Mouse (Mus musculus): ENCODE data around the gene Lancl2. TPM values are rescaled to one million over a fixed set of nuclear protein-coding genes. Genes with fewer than 3 reads are reported as not detected.

Gene Lancl2
- total RNA-seq, 2 experiments from 2014 or later = 19.9 to 20.5 TPM

GRCm38 (mm10) chr6:57766287-57766686, 63.9 kb downstream of the Lancl2 start:
- DNase-seq = no peak
- intact Hi-C loops (cut with DNase I) = no loop called here

DNA sequence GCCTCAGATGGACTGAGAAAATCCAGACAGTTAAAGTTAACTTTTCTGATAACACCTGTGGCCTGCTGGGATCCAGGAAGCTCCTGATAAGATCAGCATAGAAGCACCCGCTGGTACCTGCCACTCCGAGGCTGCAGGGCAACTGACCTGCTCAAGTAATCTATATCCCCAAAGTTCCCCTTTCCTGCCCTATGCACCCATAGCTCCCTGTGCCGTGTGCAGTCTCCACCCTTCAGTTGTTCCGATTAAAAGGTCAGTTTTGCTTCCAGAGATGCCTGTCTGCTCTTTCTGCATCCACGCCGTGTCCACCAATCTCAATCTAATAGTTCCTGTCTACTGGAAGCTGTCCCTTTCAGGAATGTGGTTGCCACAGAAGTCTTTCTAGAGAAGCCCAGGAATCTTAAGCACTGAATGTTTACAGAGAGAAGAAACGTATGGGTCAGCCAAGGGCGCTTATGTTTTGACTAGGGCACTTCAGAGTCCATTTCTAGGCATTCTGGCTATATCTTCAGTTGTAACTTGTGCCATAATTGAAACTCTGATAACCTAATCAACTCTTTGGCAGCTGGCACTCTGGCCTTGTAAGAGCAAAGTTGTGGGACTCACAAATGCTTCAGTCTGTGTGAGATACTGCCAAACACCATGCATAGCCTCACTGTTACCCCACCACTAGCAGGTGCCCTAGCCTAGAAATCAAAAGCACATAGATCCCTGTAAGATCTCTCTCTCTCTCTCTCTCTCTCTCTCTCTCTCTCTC, 65.0 kb downstream of the Lancl2 start:
- intact Hi-C loops (cut with DNase I) = no loop called here
- DNase-seq = no peak

DNA sequence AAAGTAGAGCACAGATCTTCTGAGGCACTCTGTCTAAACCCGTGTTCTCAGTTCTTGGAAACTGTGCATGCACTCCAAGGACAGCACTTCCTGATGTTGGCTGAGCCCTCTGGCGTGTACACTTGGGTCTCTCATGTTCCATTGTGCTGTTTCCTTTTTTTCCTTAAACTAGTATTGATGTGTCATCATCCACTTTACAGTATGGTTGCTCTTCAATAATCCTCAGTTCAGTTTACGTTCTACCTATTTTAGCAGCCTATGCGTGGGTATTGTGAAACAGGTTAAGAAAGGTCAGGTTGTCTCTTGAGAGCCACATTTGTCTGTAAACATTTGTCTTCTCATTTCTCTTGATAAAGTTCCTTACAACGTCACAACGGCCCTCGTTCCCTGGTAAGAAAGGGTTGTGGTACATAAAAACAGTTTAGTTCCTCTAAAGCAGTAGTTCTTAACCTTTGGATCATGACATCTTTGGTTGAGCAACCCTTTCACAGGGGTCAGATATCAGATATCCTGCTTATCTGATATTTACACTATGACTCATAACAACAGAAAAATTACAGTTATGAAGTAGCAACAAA, 66.7 kb downstream of the Lancl2 start:
- intact Hi-C loops (cut with DNase I) = no loop called here
- no peak for DNase-seq

DNA sequence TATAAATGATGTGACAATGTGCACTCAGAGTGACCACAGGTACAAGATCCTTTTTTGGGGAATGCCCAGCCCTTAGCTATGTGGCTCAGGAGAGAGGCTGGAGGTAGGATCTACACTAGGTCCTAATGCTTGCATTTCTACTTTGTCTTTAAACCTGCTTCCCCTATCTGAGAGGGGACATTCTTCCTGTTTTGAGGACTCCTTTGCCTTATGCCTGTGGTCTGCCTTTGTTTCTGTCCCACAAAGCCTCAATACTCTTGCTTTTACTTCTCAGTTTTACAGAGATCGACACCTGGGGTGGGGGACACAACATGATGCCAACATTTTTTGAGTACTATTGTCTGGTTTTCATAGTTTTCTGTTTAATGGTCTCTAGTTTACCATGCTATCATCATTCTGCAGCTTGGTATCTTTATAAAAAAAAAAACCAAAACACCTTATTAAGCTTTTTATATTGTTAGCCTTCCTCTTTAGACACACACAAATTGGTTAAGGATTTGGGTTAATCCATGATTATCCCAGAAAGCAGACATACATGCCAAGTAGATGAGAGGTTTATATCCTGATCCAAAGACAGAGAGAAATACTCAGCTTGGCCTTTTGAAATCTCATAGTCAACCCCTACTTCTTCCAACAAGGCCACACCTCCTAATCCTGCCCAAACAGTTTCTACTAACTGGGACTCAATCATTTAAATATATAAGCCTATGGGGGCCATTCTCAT, 68.3 kb downstream of the Lancl2 start:
- no peak for DNase-seq

GRCm38 (mm10) chr6:57773792-57774191, 71.5 kb downstream of the Lancl2 start:
- no peak for DNase-seq
- intact Hi-C loops (cut with DNase I) = no loop called here

More for the DNA sequence above, 68.3 kb downstream of the Lancl2 start:
- intact Hi-C loops (cut with DNase I) = no loop called here

DNA sequence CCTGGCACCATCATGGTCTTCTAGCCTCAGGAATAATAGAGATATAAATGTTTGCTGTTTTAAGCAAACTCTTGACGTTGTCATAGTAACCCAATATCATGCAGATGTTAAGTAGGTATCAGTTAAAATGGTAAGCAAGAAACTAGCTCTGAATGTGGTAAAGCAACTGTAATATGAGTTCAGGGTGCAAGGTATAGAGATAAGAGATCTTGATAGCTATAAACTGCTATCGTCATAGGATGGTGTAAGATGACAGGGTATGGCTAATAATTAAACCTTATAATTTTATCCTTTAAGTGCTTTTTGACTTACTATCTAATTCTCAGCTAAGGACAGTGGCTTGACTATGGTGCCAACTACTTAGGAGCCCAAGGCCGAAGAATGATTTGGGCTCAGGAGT, 78.0 kb downstream of the Lancl2 start:
- no peak for DNase-seq
- intact Hi-C loops (cut with DNase I) = no loop called here

GRCm38 (mm10) chr6:57782658-57783057, 80.3 kb downstream of the Lancl2 start:
- intact Hi-C loops (cut with DNase I) = no loop called here
- no peak for DNase-seq

- intact Hi-C loops (cut with DNase I) = no loop called here
- no peak for DNase-seq
Measured at GRCm38 (mm10) chr6:57784251-57784650, 81.9 kb downstream of the Lancl2 start.

DNA sequence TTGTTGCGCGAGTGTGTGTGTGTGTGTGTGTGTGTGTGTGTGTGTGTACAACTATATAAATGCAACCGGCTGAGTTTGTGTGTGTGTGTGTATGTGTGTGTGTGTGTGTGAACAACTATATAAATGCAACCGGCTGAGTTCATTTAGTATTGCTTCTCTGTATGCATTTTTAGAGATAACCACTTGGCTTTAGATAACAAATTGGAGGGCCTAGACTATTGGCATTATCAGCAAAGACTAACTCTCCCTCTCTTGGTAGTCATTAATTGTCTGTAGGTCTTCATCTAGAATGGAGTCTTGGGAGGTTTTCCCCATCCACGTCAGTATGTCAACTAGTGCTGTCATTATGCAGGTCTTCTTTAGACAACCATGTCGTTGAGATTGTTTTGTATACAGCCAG, 85.0 kb downstream of the Lancl2 start:
- intact Hi-C loops (cut with DNase I) = no loop called here
- DNase-seq = no peak

Other genes with a start within 250 kb of the Lancl2 start
- 10 to 100 TPM; 19.1 to 23.2 TPM for gene Ppm1k, start 167.1 kb upstream of the Lancl2 start, total RNA-seq (2021)
- gene Herc6, start 121.5 kb upstream of the Lancl2 start, total RNA-seq (2021) = 1 to 10 TPM; 2.4 to 3.6 TPM
- 10 to 100 TPM; 18.2 to 18.7 TPM for gene Pyurf, start 10.5 kb upstream of the Lancl2 start, total RNA-seq (2021)
- gene Vopp1, start 122.6 kb downstream of the Lancl2 start, total RNA-seq (2021) = 10 to 100 TPM; 21.1 to 25.3 TPM
- not detected for gene Vmn1r21, start 147.8 kb downstream of the Lancl2 start, total RNA-seq (2021)
- gene Vmn1r22, start 205.5 kb downstream of the Lancl2 start, total RNA-seq (2021) = not detected
- not detected for gene Vmn1r23, start 224.3 kb downstream of the Lancl2 start, total RNA-seq (2021)

Measured in heart, postnatal 10 days (tissue).